Mouse (Mus musculus): ENCODE measurements around the gene Pqbp1.

Gene Pqbp1

DNA sequence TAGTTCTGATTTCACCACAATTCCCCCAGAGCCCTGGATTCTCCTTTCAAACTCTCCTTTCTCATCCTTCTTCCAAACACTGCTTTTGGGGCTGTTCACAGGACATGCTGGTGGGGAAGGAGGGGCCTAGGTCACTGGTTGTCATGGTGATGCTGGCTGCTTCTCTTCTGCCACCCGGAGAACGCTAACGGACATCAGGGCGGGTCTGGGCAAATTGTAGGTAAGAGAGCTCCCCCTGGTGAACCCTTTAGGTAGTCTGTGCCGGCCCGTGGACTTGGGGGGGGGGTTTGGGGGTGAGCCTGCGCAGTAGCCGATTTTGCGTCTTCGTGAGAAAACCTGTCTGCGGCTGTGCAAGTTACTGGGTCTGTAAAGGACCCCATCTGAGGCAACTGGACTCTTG lies 19.2 kb downstream of the Pqbp1 start:
- peak; percentile 73 to 84 for DNase-seq (ENCODE audit: inconsistent age in 2 of 2, low spot score in 1 of 2)

- peak; percentile 36 to 73 for DNase-seq (ENCODE audit: inconsistent age in 2 of 2, low spot score in 1 of 2)
Observed at GRCm38 (mm10) chrX:7878495-7878894, 20.6 kb downstream of the Pqbp1 start.

- peak; percentile 89 to 93 for DNase-seq (ENCODE audit: inconsistent age in 2 of 2, low spot score in 1 of 2)
Observed at GRCm38 (mm10) chrX:7878007-7878419, 21.1 kb downstream of the Pqbp1 start, which contains the start of gene Pim2. Gene Pim2 (plus strand): TSS chrX:7878262.

DNA sequence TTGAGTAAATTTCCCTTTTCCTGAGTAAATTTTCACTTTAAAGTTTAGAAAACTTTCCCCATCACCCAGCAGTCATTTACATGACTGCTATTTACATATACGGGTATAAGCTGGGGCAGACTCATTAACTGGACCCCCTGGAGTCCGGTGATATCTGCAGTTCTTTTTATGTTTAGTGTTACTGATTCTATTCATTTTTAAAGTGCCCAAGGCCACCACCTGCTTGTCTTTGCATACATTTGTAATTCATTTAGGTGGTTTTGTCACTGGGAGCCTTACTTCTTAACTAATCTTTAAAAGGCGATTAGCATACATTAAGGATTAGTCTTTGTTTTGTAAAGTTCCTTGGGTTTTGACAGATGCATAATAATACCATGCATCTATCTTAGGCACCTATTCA lies 29.2 kb downstream of the Pqbp1 start:
- DNase-seq (ENCODE audit: inconsistent age in 2 of 2, low spot score in 1 of 2), result no peak

DNA sequence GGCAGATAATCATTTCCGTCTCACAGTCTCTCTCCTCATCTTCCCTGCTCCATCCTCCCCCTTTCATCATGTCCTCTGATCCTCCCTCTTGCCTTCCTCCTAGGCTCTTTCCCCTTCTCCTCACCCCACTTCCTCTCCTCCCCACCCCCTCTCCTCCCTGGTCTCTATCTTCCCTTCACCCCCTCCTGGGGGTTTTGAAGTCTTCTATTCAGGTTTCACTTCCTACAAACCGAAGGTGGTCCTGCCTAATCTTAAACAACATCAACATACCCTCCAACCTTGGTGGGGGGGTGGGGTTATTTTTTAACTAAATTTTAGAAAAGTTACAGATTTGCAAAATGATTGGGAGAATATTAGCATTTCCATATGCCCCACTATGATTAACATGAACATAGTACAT lies 30.6 kb downstream of the Pqbp1 start:
- no peak for DNase-seq (ENCODE audit: inconsistent age in 2 of 2, low spot score in 1 of 2)

DNA sequence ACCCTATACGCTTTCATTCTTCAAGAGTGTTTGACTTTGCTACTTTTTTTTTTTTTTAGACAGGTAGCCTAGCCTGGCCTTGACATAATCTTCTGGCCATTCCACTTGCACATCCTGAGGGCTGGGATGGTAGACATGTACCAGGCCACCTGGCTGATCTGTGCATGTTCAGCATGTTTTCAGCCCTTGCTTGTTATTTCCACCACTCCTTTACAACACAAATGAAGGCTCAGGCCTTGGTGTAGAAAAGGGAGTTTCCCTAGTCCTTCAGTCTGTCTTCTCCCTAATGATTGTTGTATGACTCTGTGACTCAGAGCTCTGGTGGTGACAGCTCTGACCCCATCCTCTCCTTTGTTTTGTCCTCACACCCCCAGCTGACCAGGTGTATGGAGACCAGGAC lies 31.9 kb downstream of the Pqbp1 start:
- no peak for DNase-seq (ENCODE audit: inconsistent age in 2 of 2, low spot score in 1 of 2)

- no peak for DNase-seq (ENCODE audit: inconsistent age in 2 of 2, low spot score in 1 of 2)
Observed at GRCm38 (mm10) chrX:7865786-7866185, 33.3 kb downstream of the Pqbp1 start.

- no peak for DNase-seq (ENCODE audit: inconsistent age in 2 of 2, low spot score in 1 of 2)
Observed at GRCm38 (mm10) chrX:7865343-7865742, 33.7 kb downstream of the Pqbp1 start.

GRCm38 (mm10) chrX:7864551-7864950 lies 34.5 kb downstream of the Pqbp1 start:
- no peak for DNase-seq (ENCODE audit: inconsistent age in 2 of 2, low spot score in 1 of 2)

DNA sequence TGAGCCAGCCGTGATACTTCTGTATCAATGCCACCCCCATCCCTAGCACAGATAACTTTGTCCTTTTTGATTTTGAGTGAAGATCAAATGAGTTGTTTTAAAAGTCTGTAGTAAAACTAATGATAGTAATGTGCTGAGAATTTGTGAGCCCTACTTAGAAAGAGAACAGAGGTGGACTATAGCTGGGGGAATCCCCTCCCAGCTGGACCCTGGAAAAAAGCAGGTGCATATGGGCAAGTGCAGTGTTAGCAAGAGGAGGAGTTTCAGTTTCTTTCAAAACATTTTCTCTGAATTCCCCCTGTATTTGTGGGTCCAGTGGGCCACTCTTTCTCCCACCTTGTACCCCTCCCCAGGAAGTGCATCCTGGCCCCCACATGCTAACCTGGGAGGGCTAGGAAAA lies 35.9 kb downstream of the Pqbp1 start:
- DNase-seq (ENCODE audit: inconsistent age in 2 of 2, low spot score in 1 of 2), result no peak

DNA sequence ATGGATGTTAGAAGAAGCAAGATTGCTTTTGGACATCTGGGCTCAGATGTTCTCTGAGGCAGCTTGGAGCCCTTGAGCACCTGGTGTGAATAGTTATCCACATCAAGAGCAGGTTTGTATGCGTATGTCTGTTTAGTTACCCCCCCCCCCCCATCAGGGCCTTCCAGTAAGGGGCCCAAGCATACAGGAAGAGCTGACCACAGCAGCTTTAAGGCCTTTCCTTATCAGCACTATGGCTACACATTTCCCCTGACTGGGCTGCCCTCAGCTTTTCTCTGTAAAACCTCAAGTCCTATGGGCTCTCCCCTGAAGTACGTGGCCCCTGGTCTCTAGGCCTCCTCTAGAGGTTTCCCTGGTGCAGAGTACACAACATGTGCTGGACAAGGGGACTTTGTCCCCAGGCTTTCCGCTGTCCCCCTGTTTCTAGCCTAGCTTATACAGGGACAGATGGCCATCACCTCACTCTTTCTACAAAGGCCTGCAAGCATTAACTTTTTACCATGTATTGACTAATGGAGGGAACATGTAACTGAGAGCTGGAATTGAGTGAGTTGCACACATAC lies 39.8 kb downstream of the Pqbp1 start:
- no peak for DNase-seq (ENCODE audit: inconsistent age in 2 of 2, low spot score in 1 of 2)

GRCm38 (mm10) chrX:7854578-7854977 lies 44.5 kb downstream of the Pqbp1 start:
- DNase-seq (ENCODE audit: inconsistent age in 2 of 2, low spot score in 1 of 2), result peak in 1 of 2 experiments; percentile 65

DNA sequence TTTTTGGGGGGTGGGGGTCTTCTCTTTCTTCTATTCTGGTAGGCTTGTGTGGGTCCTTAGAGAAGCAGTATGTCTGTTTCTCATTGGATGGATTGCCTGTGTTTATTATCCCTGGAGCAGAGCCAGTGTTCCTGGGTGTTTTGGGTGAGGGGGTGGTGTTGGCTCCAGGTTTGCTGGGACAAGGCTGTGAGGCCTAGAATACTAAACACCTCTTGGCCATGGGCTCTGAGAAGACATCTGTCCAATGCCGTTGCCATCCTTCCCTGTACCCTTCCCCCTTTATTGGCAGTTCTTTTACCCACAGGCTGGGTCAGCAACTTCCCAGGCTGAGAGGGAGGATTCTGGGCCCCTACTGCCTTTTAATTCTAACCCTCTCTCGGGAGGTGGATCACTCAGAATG lies 51.2 kb downstream of the Pqbp1 start:
- DNase-seq (ENCODE audit: inconsistent age in 2 of 2, low spot score in 1 of 2), result no peak
